Comparison of ENCODE assay signal across 26 mouse cellular contexts in genomic region chr9:54840145-54840544, GRCm38 (mm10). TPM values are rescaled to one million over a fixed set of nuclear protein-coding genes. Genes with fewer than 3 reads are reported as not detected.
DNase-seq lines count a peak whose midpoint lies in the region; ATAC-seq lines count a peak whose summit lies in the region.
"Had no signal": no experiment of that assay in that cellular context is flagged by ENCODE, and none has a peak within 500 bp of the region (broad histone marks: within the 10 kb centered on the region; RNA-seq: fewer than 3 reads in every experiment).

No protein-coding gene starts in this region.

- H3K9ac ChIP-seq in forebrain, embryonic 11.5 days (ENCODE audit: low read length) = no peak overlapping the region
- H3K9ac ChIP-seq: embryonic facial prominence, embryonic 13.5 days; embryonic facial prominence, embryonic 15.5 days; forebrain, embryonic 12.5 days had no signal

- H3K9me3 ChIP-seq in forebrain, embryonic 11.5 days (ENCODE audit: control insufficient read depth, low read length) = no peaks in the 10 kb centered on the region
- H3K9me3 ChIP-seq: embryonic facial prominence, embryonic 13.5 days; embryonic facial prominence, embryonic 15.5 days; forebrain, embryonic 12.5 days; G1E had no signal

- WGBS in forebrain, embryonic 11.5 days = 68% methylated on average over 1 of the region's 1 CpGs

- H3K4me1 ChIP-seq in forebrain, embryonic 11.5 days (replicated peaks; ENCODE audit: control insufficient read depth, insufficient read depth, low read length) = no peaks in the 10 kb centered on the region
- H3K4me1 ChIP-seq: embryonic facial prominence, embryonic 13.5 days; embryonic facial prominence, embryonic 15.5 days; forebrain, embryonic 12.5 days had no signal

- no peaks in the 10 kb centered on the region for H3K36me3 ChIP-seq in forebrain, embryonic 11.5 days (ENCODE audit: control insufficient read depth, insufficient read depth, low read length)
- H3K36me3 ChIP-seq: embryonic facial prominence, embryonic 13.5 days; embryonic facial prominence, embryonic 15.5 days; forebrain, embryonic 12.5 days; G1E had no signal

- H3K27ac ChIP-seq in forebrain, embryonic 11.5 days (ENCODE audit: low read depth, low read length) = no peak overlapping the region
- H3K27ac ChIP-seq: embryonic facial prominence, embryonic 13.5 days; embryonic facial prominence, embryonic 15.5 days; forebrain, embryonic 12.5 days had no signal

- H3K4me3 ChIP-seq in forebrain, embryonic 11.5 days (ENCODE audit: low read depth, low read length) = no peak overlapping the region
- H3K4me3 ChIP-seq: embryonic facial prominence, embryonic 13.5 days; embryonic facial prominence, embryonic 15.5 days; forebrain, embryonic 12.5 days had no signal

- no peaks in the 10 kb centered on the region for H3K27me3 ChIP-seq in forebrain, embryonic 11.5 days (ENCODE audit: control insufficient read depth, insufficient read depth, low read length)
- H3K27me3 ChIP-seq: CH12.LX; embryonic facial prominence, embryonic 13.5 days; embryonic facial prominence, embryonic 15.5 days; Patski had no signal

- no peak for ATAC-seq in monocyte, adult 5-6 weeks (replicated peaks; ENCODE audit: insufficient number of reproducible peaks, low FRiP score, low TSS enrichment, poor library complexity, severe bottlenecking)
- no peak for ATAC-seq in forebrain, embryonic 11.5 days (replicated peaks; ENCODE audit: low FRiP score)
- ATAC-seq: activated CD4-positive, CD25-positive, alpha-beta regulatory T cell, adult 4 months; CD4-positive, CD25-positive, alpha-beta regulatory T cell, adult 4 months; forebrain, embryonic 14.5 days; forebrain, embryonic 16.5 days; Patski had no signal

- no peak overlapping the region for H3K4me2 ChIP-seq in forebrain, embryonic 11.5 days (ENCODE audit: low read depth, low read length, severe bottlenecking)
- H3K4me2 ChIP-seq: embryonic facial prominence, embryonic 13.5 days; embryonic facial prominence, embryonic 15.5 days; forebrain, embryonic 12.5 days had no signal

- peak; percentile 21 for DNase-seq in heart, adult 11 months
- no peak for DNase-seq in heart, adult 8-10 months (ENCODE audit: low spot score)
- DNase-seq in ES-CJ7 (ENCODE audit: low read depth, low spot score) (peak; percentile 44), R1 (ENCODE audit: low read depth, low spot score) (peak; percentile 84)
- DNase-seq in embryo, embryonic 11 days = no peak
- DNase-seq in forebrain, embryonic 11.5 days (ENCODE audit: low spot score) = no peak
- DNase-seq: adrenal gland, adult 8-10 months; adrenal gland, postnatal 14 days; adrenal gland, postnatal 36 days; B cell, adult 2 months; cerebellum, adult 11-12 months; cerebellum, adult 2 months; cerebellum, adult 9-10 months; cerebellum, postnatal 10 days; cerebellum, postnatal 25 days had no signal

RNA-seq across cellular contexts. Expression of gene Ireb2, which starts 23.4 kb away (rescaled TPM):
- 10 to 100 TPM; 21.1 to 24.7 (median 21.8) TPM for total RNA-seq in heart, adult 8-10 months (2022)
- 21.2 to 58.3 TPM (median 23.0 TPM) in 3 replicates for total RNA-seq in monocyte, adult 5-6 weeks (2017)
- 60.1 and 72.5 TPM in 2 replicates for polyA plus RNA-seq in forebrain, embryonic 11.5 days (2014; fragmentation: Nextera tagmentation; extraction: Ambion mirVana)

Comparison
In these comparisons a context has a peak if more than half of its experiments do, and no peak if none do; other contexts are left out.
1. DNase-seq: peak in heart, adult 11 months (single experiment), ES-CJ7 (single experiment) and R1 (single experiment); none in heart, adult 8-10 months (single experiment), embryo, embryonic 11 days (single experiment) and forebrain, embryonic 11.5 days (single experiment).